Mouse (Mus musculus) CH12.LX (cell line): ENCODE measurements around the gene Hhex. TPM values are rescaled to one million over a fixed set of nuclear protein-coding genes. Genes with fewer than 3 reads are reported as not detected.
A peak's percentile ranks its signal among the peaks of the same experiment; 100 is the strongest.

Experiments used
- DNase-seq: peaks from one replicate; pipeline ENCODE4 v3.0.0-alpha.2; 2013; ENCODE audit errors: extremely low read depth
- H3K27ac ChIP-seq: 2 replicates; pipeline ENCODE4 v1.5.1; 2012; ENCODE audit warnings: low read depth, mild to moderate bottlenecking, control low read depth, moderate library complexity; ENCODE audit not compliant: insufficient read depth
- H3K27me3 ChIP-seq: replicated peaks from 2 replicates; pipeline ENCODE3; 2012; ENCODE audit warnings: inconsistent platforms
- H3K36me3 ChIP-seq, 2 experiments: replicated peaks in 1 of 2; 2 replicates each; pipeline versions ENCODE3 to v1.6.1; 2012; ENCODE audit warnings: inconsistent platforms in 1 of 2, low read length in 1 of 2, mild to moderate bottlenecking in 1 of 2, mixed read lengths in 1 of 2, moderate library complexity in 1 of 2; ENCODE audit not compliant: control insufficient read depth in 1 of 2, insufficient read depth in 1 of 2
- H3K4me1 ChIP-seq, 2 experiments: 2 replicates each; pipeline ENCODE4 v1.6.1; 2012; ENCODE audit warnings: inconsistent platforms in 1 of 2, moderate library complexity in 1 of 2; ENCODE audit not compliant: insufficient read depth in 2 of 2, control insufficient read depth in 1 of 2
- H3K4me2 ChIP-seq: 2 replicates; pipeline ENCODE4 v1.6.1; 2012; ENCODE audit warnings: low read depth, mild to moderate bottlenecking, control low read depth; ENCODE audit not compliant: poor library complexity, insufficient read depth, severe bottlenecking
- H3K4me3 ChIP-seq, 3 experiments: fragments of 150-350 bp in 1 of 3; sonication (generic) in 1 of 3; replicated peaks in 1 of 3; 2 replicates each; pipeline versions ENCODE3 to v1.5.1; 2011 to 2012; ENCODE audit warnings: low read depth in 2 of 3, low read length in 2 of 3, mild to moderate bottlenecking in 2 of 3, moderate library complexity in 2 of 3, control low read depth in 1 of 3, improper control_type of control experiment in 1 of 3, inconsistent platforms in 1 of 3, mixed read lengths in 1 of 3; ENCODE audit not compliant: poor library complexity in 1 of 3
- H3K79me2 ChIP-seq: replicated peaks from 2 replicates; pipeline ENCODE4 v1.6.1; 2012; ENCODE audit warnings: mild to moderate bottlenecking, moderate library complexity; ENCODE audit not compliant: control insufficient read depth, poor library complexity, insufficient read depth, severe bottlenecking; ENCODE audit errors: extremely low read depth
- H3K9ac ChIP-seq: 2 replicates; pipeline ENCODE4 v1.6.1; 2012; ENCODE audit warnings: low read depth, mild to moderate bottlenecking, control low read depth, moderate library complexity; ENCODE audit not compliant: insufficient read depth
- H3K9me3 ChIP-seq: replicated peaks from 2 replicates; pipeline ENCODE3; 2012; ENCODE audit warnings: low read length, inconsistent platforms, mixed read lengths
- BHLHE40 ChIP-seq: IDR thresholded peaks from 2 replicates; pipeline ENCODE4 v1.6.1; 2011; ENCODE audit warnings: mild to moderate bottlenecking, low read depth, low read length, improper control_type of control experiment
- CHD1 ChIP-seq: IDR thresholded peaks from 2 replicates; pipeline ENCODE4 v1.6.1; 2012; ENCODE audit warnings: low read depth, low read length, improper control_type of control experiment, inconsistent platforms
- CTCF ChIP-seq, 2 experiments: IDR thresholded peaks in 1 of 2; conservative IDR thresholded peaks in 1 of 2; 2 replicates each; pipeline ENCODE4 v1.5.1; 2011 to 2012; ENCODE audit warnings: low read depth in 2 of 2, low read length in 2 of 2, improper control_type of control experiment in 1 of 2, inconsistent platforms in 1 of 2, mild to moderate bottlenecking in 1 of 2, moderate library complexity in 1 of 2
- ELF1 ChIP-seq: IDR thresholded peaks from 2 replicates; pipeline ENCODE4 v1.6.1; 2014; ENCODE audit warnings: low read depth, mild to moderate bottlenecking, inconsistent platforms, low read length, improper control_type of control experiment
- EP300 ChIP-seq: IDR thresholded peaks from 2 replicates; pipeline ENCODE4 v1.6.1; 2011; ENCODE audit warnings: low read length, improper control_type of control experiment
- GABPA ChIP-seq: IDR thresholded peaks from 2 replicates; pipeline ENCODE4 v1.6.1; 2012; ENCODE audit warnings: low read depth, low read length, improper control_type of control experiment, inconsistent platforms; ENCODE audit not compliant: insufficient replicate concordance
- HCFC1 ChIP-seq: IDR thresholded peaks from 2 replicates; pipeline ENCODE4 v1.6.1; 2012; ENCODE audit warnings: low read depth, mild to moderate bottlenecking, inconsistent platforms, low read length, improper control_type of control experiment
- IRF4 ChIP-seq: IDR thresholded peaks from 2 replicates; pipeline ENCODE4 v1.6.1; 2014; ENCODE audit warnings: low read depth, mild to moderate bottlenecking, inconsistent platforms, low read length, improper control_type of control experiment
- JUND ChIP-seq: conservative IDR thresholded peaks from 2 replicates; pipeline ENCODE4 v1.6.1; 2011; ENCODE audit warnings: low read depth, low read length, improper control_type of control experiment
- KAT2A ChIP-seq: IDR thresholded peaks from 2 replicates; pipeline ENCODE4 v1.6.1; 2012; ENCODE audit warnings: low read length, improper control_type of control experiment, inconsistent platforms; ENCODE audit not compliant: insufficient replicate concordance
- MAFK ChIP-seq: IDR thresholded peaks from 2 replicates; pipeline ENCODE4 v1.6.1; 2011; ENCODE audit warnings: low read length, improper control_type of control experiment; ENCODE audit not compliant: insufficient replicate concordance
- MAX ChIP-seq: IDR thresholded peaks from 2 replicates; pipeline ENCODE4 v1.6.1; 2011; ENCODE audit warnings: low read length, improper control_type of control experiment
- MEF2A ChIP-seq: IDR thresholded peaks from 2 replicates; pipeline ENCODE4 v1.6.1; 2014; ENCODE audit warnings: low read depth, mild to moderate bottlenecking, inconsistent platforms, low read length, improper control_type of control experiment, borderline replicate concordance
- MXI1 ChIP-seq: IDR thresholded peaks from 2 replicates; pipeline ENCODE4 v1.6.1; 2011; ENCODE audit warnings: mild to moderate bottlenecking, low read depth, low read length, improper control_type of control experiment
- MYC ChIP-seq: IDR thresholded peaks from 2 replicates; pipeline ENCODE4 v1.6.1; 2011; ENCODE audit warnings: low read depth, mild to moderate bottlenecking, improper control_type of control experiment, low read length
- NELFE ChIP-seq: IDR thresholded peaks from 2 replicates; pipeline ENCODE4 v1.6.1; 2011; ENCODE audit warnings: low read depth, low read length, improper control_type of control experiment
- RAD21 ChIP-seq: IDR thresholded peaks from 2 replicates; pipeline ENCODE4 v1.6.1; 2011; ENCODE audit warnings: low read depth, mild to moderate bottlenecking, low read length, improper control_type of control experiment, moderate library complexity
- TBP ChIP-seq: conservative IDR thresholded peaks from 2 replicates; pipeline ENCODE4 v1.6.1; 2011; ENCODE audit warnings: low read depth, low read length, improper control_type of control experiment
- USF2 ChIP-seq: conservative IDR thresholded peaks from 2 replicates; pipeline ENCODE4 v1.6.1; 2011; ENCODE audit warnings: low read depth, low read length, improper control_type of control experiment
- ZKSCAN1 ChIP-seq: IDR thresholded peaks from 2 replicates; pipeline ENCODE4 v1.6.1; 2012; ENCODE audit warnings: low read depth, inconsistent platforms, low read length, improper control_type of control experiment, borderline replicate concordance
- ZMIZ1 ChIP-seq: IDR thresholded peaks from 2 replicates; pipeline ENCODE4 v1.6.1; 2012; ENCODE audit warnings: low read depth, mild to moderate bottlenecking, inconsistent platforms, low read length, improper control_type of control experiment
- ZNF384 ChIP-seq: IDR thresholded peaks from 2 replicates; pipeline ENCODE4 v1.6.1; 2012; ENCODE audit warnings: low read depth, low read length, improper control_type of control experiment, inconsistent platforms
- dilution Hi-C: fragments of 300-500 bp; cut with MboI; formaldehyde crosslinking; loops from 2 replicates; pipeline ENCODE4 v1.14.3; 2020; ENCODE audit warnings: low sequenced_read_pairs; ENCODE audit not compliant: extremely low pct_unique_long_range_greater_than_20kb, extremely low pct_ligation_motif_present
- in situ Hi-C: fragments of 300-500 bp; cut with MboI; formaldehyde crosslinking; loops from 3 replicates; pipeline ENCODE4 v1.14.3; 2019; ENCODE audit warnings: low sequenced_read_pairs, low pct_ligation_motif_present, low pct_unique_long_range_greater_than_20kb, mixed read lengths
- polyA plus RNA-seq: library from polyadenylated mRNA; unstranded; fragments of >175 nt; gene quantifications from 2 replicates; pipeline ENCODE4 v1.2.1, GENCODE M21; 2012; ENCODE audit warnings: low read depth; ENCODE audit not compliant: insufficient read length
- total RNA-seq, 2 experiments: library from RNA; depleted of rRNA; stranded (reverse); fragments of 300-350 nt in 1 of 2; fragments of >200 nt in 1 of 2; gene quantifications; 2 replicates each; pipeline ENCODE4 v1.2.3; 2012 to 2014

The Hhex gene
- total and polyA plus RNA-seq, 3 experiments, result 7.3 to 42.0 (median 9.1) TPM

DNA sequence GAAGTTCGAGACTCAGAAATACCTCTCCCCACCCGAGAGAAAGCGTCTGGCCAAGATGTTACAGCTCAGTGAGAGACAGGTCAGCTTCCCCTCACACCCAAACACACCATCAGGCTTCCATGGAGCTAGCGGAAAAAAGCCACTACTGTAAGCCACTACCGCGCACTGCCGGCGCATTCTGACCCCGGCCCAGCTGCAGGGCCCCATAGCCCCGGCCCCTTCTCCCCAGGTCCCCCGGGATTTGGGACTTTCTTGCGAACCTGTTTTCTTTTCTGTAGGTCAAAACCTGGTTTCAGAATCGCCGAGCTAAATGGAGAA lies 2.6 kb downstream of the Hhex start (continued):
- TF ChIP-seq MXI1 (no peak), BHLHE40 (no peak), CTCF (conservative IDR thresholded peaks at IDR 0.05 in 1 of 2, IDR thresholded peaks at IDR 0.05 in 1 of 2; ENCODE audit: low read depth in 2 of 2, low read length in 2 of 2) (no peak), HCFC1 (no peak), ZNF384 (no peak), TBP (0 out of 2 replicates have a peak, but pooled peaks have one; percentile 23), MYC (no peak), ZKSCAN1 (no peak), MEF2A (no peak), KAT2A (no peak), MAFK (no peak), JUND (no peak), ZMIZ1 (no peak)

- no peak overlapping the region for H3K4me2 ChIP-seq
- H3K27ac ChIP-seq, result no peak overlapping the region
- H3K36me3 ChIP-seq, result peaks cover 9 to 36% of the 10 kb centered on the region in 2 experiments
- DNase-seq, result no peak
- no peak for TF ChIP-seq CHD1
- no peak for TF ChIP-seq MAX
- TF ChIP-seq RAD21, result no peak
- dilution Hi-C loops (no loop called here), in situ Hi-C loops (no loop called here)
- H3K4me1 ChIP-seq, result peaks cover 0 to 24% of the 10 kb centered on the region in 2 experiments; a peak in 2 of 4 replicates
- no peak overlapping the region for H3K4me3 ChIP-seq
- peaks cover 3% of the 10 kb centered on the region; the same call in 1 of the 2 replicates for H3K79me2 ChIP-seq
- no peak overlapping the region for H3K9ac ChIP-seq
- H3K9me3 ChIP-seq, result no peaks in the 10 kb centered on the region
- H3K27me3 ChIP-seq, result no peaks in the 10 kb centered on the region
Measured at GRCm38 (mm10) chr19:37440181-37440580, 5.6 kb downstream of the Hhex start.

- no peak overlapping the region for H3K27ac ChIP-seq
- in situ Hi-C loops, result no loop called here
Measured at GRCm38 (mm10) chr19:37440708-37441475, 6.3 kb downstream of the Hhex start.

More at GRCm38 (mm10) chr19:37440708-37441475, 6.3 kb downstream of the Hhex start:
- TF ChIP-seq ZKSCAN1 (no peak), USF2 (no peak), NELFE (no peak), MXI1 (no peak), CTCF (conservative IDR thresholded peaks at IDR 0.05 in 1 of 2, IDR thresholded peaks at IDR 0.05 in 1 of 2; ENCODE audit: low read depth in 2 of 2, low read length in 2 of 2) (no peak), EP300 (no peak), IRF4 (no peak), GABPA (no peak), ELF1 (no peak)
- Histone ChIP-seq H3K27me3 (no peaks in the 10 kb centered on the region), H3K9me3 (no peaks in the 10 kb centered on the region), H3K79me2 (no peaks in the 10 kb centered on the region), H3K36me3 (peaks cover 9 to 37% of the 10 kb centered on the region in 2 experiments), H3K4me3 (no peak overlapping the region), H3K4me1 (peaks cover 0 to 24% of the 10 kb centered on the region in 2 experiments; a peak in 2 of 4 replicates), H3K4me2 (no peak overlapping the region), H3K9ac (no peak overlapping the region)
- no peak for DNase-seq
- dilution Hi-C loops, result no loop called here
